Mouse (Mus musculus) cortical plate, adult 2 months (tissue): Measurements from ENCODE around the gene Hikeshi. TPM values are rescaled to one million over a fixed set of nuclear protein-coding genes. Genes with fewer than 3 reads are reported as not detected.

Source experiments
- H3K27ac ChIP-seq: fragments of 200-500 bp; 2 replicates; pipeline ENCODE4 v1.5.1; 2012; ENCODE audit warnings: low read length, control low read depth, inconsistent platforms; ENCODE audit not compliant: insufficient read depth
- H3K4me1 ChIP-seq: fragments of 200-500 bp; 2 replicates; pipeline ENCODE4 v1.6.1; 2011; ENCODE audit warnings: low read length; ENCODE audit not compliant: control insufficient read depth, insufficient read depth
- H3K4me3 ChIP-seq: fragments of 200-500 bp; 2 replicates; pipeline ENCODE4 v1.5.1; 2011; ENCODE audit warnings: mild to moderate bottlenecking, low read length, control low read depth; ENCODE audit not compliant: insufficient read depth
- CTCF ChIP-seq: fragments of 200-500 bp; IDR thresholded peaks from 2 replicates; pipeline ENCODE4 v1.5.1; 2011; ENCODE audit warnings: mild to moderate bottlenecking, control low read depth, low read length; ENCODE audit not compliant: insufficient read depth; ENCODE audit errors: extremely low read depth
- POLR2A ChIP-seq: fragments of 200-500 bp; IDR thresholded peaks from 2 replicates; pipeline ENCODE4 v1.6.1; 2011; ENCODE audit warnings: mild to moderate bottlenecking, low read length, control low read depth; ENCODE audit not compliant: insufficient read depth; ENCODE audit errors: extremely low read depth
- polyA plus RNA-seq: library from polyadenylated mRNA; depleted of rRNA; stranded (reverse); fragments of >200 nt; gene quantifications from 2 replicates; pipeline ENCODE4 v1.2.3, GENCODE M21; 2012; rRNA removed

The Hikeshi gene
- polyA plus RNA-seq, 1 experiment, result 71.8 TPM

DNA sequence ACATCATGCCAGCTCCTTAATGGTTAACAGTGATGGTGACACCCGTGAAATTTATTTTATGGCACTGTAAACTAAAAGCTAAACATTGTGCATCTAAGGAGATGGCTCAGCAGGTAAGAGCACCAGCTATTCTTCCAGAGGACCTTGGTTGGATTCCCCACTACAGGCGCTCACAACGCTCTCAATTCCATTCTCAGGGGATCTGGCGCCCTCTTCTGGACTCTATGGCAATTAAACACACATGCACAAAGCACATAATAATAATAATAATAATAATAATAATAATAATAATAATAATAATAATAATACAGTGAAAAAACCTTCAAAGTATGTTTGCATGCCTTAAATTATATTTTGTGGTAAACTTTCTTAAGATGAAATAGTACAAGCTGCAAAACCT is 49.1 kb downstream of the Hikeshi start:
- Histone ChIP-seq H3K4me1 (no peaks in the 10 kb centered on the region), H3K27ac (no peak overlapping the region), H3K4me3 (no peak overlapping the region)
- TF ChIP-seq POLR2A (no peak), CTCF (no peak)

DNA sequence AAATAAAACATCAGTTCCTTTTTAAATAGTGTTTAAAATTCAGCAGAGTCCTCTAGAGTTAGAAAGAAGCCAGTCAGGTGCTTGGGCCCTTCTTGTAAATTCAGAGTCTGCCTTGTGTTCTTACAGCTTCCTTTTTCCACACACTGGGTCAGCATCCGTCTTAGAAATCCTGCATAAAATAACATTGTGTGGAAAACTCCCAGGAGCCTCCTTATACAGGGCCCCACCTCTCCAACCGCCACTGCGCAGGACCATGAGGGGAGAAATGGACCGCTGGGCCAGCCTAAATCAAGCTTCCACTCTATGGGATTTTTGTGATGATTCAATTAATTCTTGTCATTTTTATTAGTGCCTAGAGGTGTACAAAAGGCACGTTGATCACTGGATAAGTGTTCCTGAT is 49.6 kb downstream of the Hikeshi start:
- TF ChIP-seq POLR2A (no peak), CTCF (no peak)
- Histone ChIP-seq H3K4me3 (no peak overlapping the region), H3K27ac (no peak overlapping the region), H3K4me1 (no peaks in the 10 kb centered on the region)

DNA sequence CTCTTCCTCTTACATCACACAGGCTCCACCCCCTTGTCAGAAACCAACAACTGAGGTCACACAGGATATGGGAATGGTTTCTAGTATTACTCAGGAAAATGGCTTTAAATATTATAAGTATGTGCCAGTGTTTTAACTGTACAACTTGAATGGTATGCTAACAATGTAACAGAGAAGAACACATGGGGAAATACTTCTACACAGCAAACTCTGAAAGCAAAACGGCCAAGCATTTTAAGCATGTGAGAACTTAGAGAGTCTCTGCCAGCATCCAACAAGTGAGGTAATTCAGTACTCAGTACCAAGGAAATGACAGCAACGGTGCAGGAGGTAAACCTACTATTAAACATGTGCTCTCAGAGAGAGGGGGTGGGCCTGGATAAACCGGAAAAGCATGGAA is 56.5 kb downstream of the Hikeshi start:
- Histone ChIP-seq H3K4me3 (no peak overlapping the region), H3K4me1 (no peaks in the 10 kb centered on the region), H3K27ac (no peak overlapping the region)
- TF ChIP-seq POLR2A (no peak), CTCF (no peak)

DNA sequence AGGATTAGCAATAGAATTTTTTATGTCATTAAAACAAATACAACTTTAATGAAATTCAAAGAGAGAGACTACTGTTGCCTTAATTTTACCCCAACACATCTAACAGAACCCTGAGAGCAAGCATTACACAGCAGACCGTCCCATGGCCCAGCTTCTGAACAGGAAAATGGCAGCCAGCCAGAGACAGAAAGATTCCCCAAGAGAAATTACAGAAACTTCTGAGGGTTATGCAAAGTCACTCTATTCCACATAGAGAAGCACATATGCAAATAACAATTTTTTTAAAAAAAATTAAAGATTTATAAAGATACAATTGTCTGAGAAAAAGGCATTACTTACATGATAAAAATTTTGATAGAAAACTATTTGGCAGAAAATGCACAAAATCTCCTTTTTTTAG is 61.3 kb downstream of the Hikeshi start:
- no peak for TF ChIP-seq POLR2A
- TF ChIP-seq CTCF, result no peak
- Histone ChIP-seq H3K4me1 (no peaks in the 10 kb centered on the region), H3K4me3 (no peak overlapping the region)

More for the DNA sequence above, 61.3 kb downstream of the Hikeshi start:
- H3K27ac ChIP-seq, result no peak overlapping the region

Other genes starting within 250 kb of the Hikeshi start
- gene Ccdc81, start 37.6 kb downstream of the Hikeshi start, polyA plus RNA-seq, result 0.79 and 1.5 TPM in 2 replicates
- gene Eed, start 39.8 kb upstream of the Hikeshi start, polyA plus RNA-seq, result 32.0 and 32.3 TPM in 2 replicates
- 122 and 123 TPM in 2 replicates for gene Picalm, start 189.0 kb upstream of the Hikeshi start, polyA plus RNA-seq